Mouse (Mus musculus) heart, embryonic 11.5 days (tissue): ENCODE data around the gene Slc15a2. TPM values are rescaled to one million over a fixed set of nuclear protein-coding genes. Genes with fewer than 3 reads are reported as not detected.

Experiments
- ATAC-seq: fragments of 200-750 bp; cut with Nextera tagmentation; replicated peaks from 2 replicates; pipeline ENCODE4 v1.8.0; 2017; ENCODE audit warnings: moderate library complexity; ENCODE audit not compliant: insufficient number of reproducible peaks, low FRiP score, low TSS enrichment
- H3K27ac ChIP-seq: fragments of 300-500 bp; sonication (generic); 2 replicates; pipeline ENCODE4 v1.5.1; 2014; ENCODE audit warnings: mild to moderate bottlenecking, low read depth, low read length
- H3K27me3 ChIP-seq: fragments of 300-500 bp; sonication (generic); 2 replicates; pipeline ENCODE4 v1.6.1; 2014; ENCODE audit warnings: mild to moderate bottlenecking, low read length, mixed read lengths; ENCODE audit not compliant: control insufficient read depth, insufficient read depth
- H3K36me3 ChIP-seq: fragments of 300-500 bp; sonication (generic); 2 replicates; pipeline ENCODE4 v1.6.1; 2014; ENCODE audit warnings: mild to moderate bottlenecking, low read length, moderate library complexity, mixed read lengths; ENCODE audit not compliant: control insufficient read depth, insufficient read depth
- H3K4me1 ChIP-seq: fragments of 300-500 bp; sonication (generic); 2 replicates; pipeline ENCODE4 v1.6.1; 2014; ENCODE audit warnings: low read length; ENCODE audit not compliant: control insufficient read depth, insufficient read depth
- H3K4me2 ChIP-seq: fragments of 300-500 bp; sonication (generic); 2 replicates; pipeline ENCODE4 v1.6.1; 2014; ENCODE audit warnings: mild to moderate bottlenecking, moderate library complexity
- H3K4me3 ChIP-seq: fragments of 300-500 bp; sonication (generic); 2 replicates; pipeline ENCODE4 v1.5.1; 2014; ENCODE audit warnings: low read depth, low read length
- H3K9ac ChIP-seq: fragments of 300-500 bp; sonication (generic); 2 replicates; pipeline ENCODE4 v1.6.1; 2014; ENCODE audit warnings: mild to moderate bottlenecking, low read depth, low read length, moderate library complexity
- H3K9me3 ChIP-seq: fragments of 300-500 bp; sonication (generic); replicated peaks from 2 replicates; pipeline ENCODE4 v1.6.1; 2016; ENCODE audit warnings: low read length; ENCODE audit not compliant: control insufficient read depth
- WGBS: fragments of 180-500 bp; shearing (Covaris S2); extraction: QIAGEN DNeasy Blood & Tissue Kit; methylation state at CpG from one replicate; pipeline ENCODE4 v1.1.7; 2014; ENCODE audit not compliant: insufficient replicate concordance; 5-methylcytosine and 5-hydroxymethylcytosine counted together
- microRNA-seq: library from miRNA; unstranded; fragments of <30 nt; microRNA quantifications from one replicate; pipeline ENCODE4, GENCODE M21; 2016; ENCODE audit warnings: borderline number of aligned reads
- polyA plus RNA-seq: library from polyadenylated mRNA; unstranded; fragments of >200 nt; fragmentation: Nextera tagmentation; extraction: Ambion mirVana; gene quantifications from 2 replicates; pipeline ENCODE4 v1.2.1, GENCODE M21; 2014

Gene Slc15a2
- polyA plus RNA-seq, 1 experiment from 2014 or later = 1.0 TPM

GRCm38 (mm10) chr16:36700484-36700883 is 84.3 kb downstream of the Slc15a2 start:
- H3K9ac ChIP-seq = no peak overlapping the region
- WGBS = 83% methylated on average over 2 of the region's 2 CpGs
- H3K27me3 ChIP-seq = no peaks in the 10 kb centered on the region
- no peak overlapping the region for H3K4me2 ChIP-seq
- H3K4me3 ChIP-seq = no peak overlapping the region
- no peaks in the 10 kb centered on the region for H3K9me3 ChIP-seq
- ATAC-seq = no peak
- H3K36me3 ChIP-seq = no peaks in the 10 kb centered on the region
- no peak overlapping the region for H3K27ac ChIP-seq
- no peaks in the 10 kb centered on the region; the same call in 1 of the 2 replicates for H3K4me1 ChIP-seq

Small RNAs within 50 kb of the gene (microRNA-seq; reads per million reads assigned to microRNA genes)
- gene Gm22617 = not detected

Other genes with a start within 250 kb of the Slc15a2 start
- gene Casr, start 222.8 kb downstream of the Slc15a2 start, polyA plus RNA-seq = 0.14 and 0.37 TPM in 2 replicates
- gene Cd86, start 118.9 kb downstream of the Slc15a2 start, polyA plus RNA-seq = 0.59 TPM in 1 of 2 replicates, not detected in the other
- 0.25 TPM in 1 of 2 replicates, not detected in the other for gene Ildr1, start 91.0 kb downstream of the Slc15a2 start, polyA plus RNA-seq
- 38.5 and 40.1 TPM in 2 replicates for gene Iqcb1, start 43.4 kb upstream of the Slc15a2 start, polyA plus RNA-seq
- gene Eaf2, start 90.0 kb upstream of the Slc15a2 start, polyA plus RNA-seq = 0.37 and 0.80 TPM in 2 replicates
- 54.8 and 70.1 TPM in 2 replicates for gene Golgb1, start 90.2 kb upstream of the Slc15a2 start, polyA plus RNA-seq
- 1.0 and 1.5 TPM in 2 replicates for gene Hcls1, start 150.0 kb upstream of the Slc15a2 start, polyA plus RNA-seq
- gene Fbxo40, start 205.5 kb upstream of the Slc15a2 start, polyA plus RNA-seq = 6.8 and 7.9 TPM in 2 replicates
- 9.7 and 10.5 TPM in 2 replicates for gene Polq, start 226.8 kb upstream of the Slc15a2 start, polyA plus RNA-seq